Mouse (Mus musculus): ENCODE results near the gene Syap1.
"Not testable (repeated sequence)": the region's sequence is repeated elsewhere in the genome, so short reads cannot be mapped to it uniquely, and the experiment has no call there.

Syap1 gene

DNA sequence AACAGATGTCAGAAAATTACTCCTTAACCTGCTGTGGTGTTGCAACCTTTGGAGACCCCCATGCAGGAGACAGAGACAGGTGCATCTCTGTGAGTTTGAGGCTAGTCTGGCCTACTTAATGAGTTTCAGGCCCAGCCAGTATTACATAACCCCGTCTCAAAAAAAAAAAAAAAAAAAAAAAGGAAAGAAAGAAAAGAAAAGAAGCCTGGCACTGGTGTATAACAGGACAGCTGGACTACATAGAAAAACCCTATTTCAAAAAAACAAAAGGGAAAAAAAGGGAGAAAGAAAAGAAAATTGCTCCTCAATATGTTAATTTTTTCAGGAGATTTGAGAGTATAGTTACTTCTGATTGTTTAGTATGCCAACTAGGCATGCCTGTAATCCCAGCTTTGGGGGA, 57.2 kb downstream of the Syap1 start:
- no peak for DNase-seq (ENCODE audit: low read depth in 2 of 2, low spot score in 2 of 2)

DNA sequence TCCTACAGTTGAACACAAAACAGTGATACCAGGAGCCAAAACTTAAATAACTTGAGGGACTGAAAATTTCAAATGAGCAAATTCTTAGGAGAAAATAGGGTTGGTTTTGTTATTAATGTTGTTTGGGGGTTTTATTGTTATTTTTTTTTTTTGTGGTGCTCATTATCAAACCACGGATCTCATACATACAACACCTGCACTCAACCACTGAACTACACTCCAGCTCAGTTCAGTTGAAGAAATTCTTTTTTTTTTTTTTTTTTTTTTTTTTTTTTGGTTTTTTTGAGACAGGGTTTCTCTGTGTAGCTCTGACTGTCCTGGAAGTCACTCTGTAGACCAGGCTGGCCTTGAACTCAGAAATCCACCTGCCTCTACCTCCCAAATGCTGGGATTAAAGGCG, 57.9 kb downstream of the Syap1 start:
- DNase-seq (ENCODE audit: low read depth in 2 of 2, low spot score in 2 of 2), result not testable (repeated sequence)

DNA sequence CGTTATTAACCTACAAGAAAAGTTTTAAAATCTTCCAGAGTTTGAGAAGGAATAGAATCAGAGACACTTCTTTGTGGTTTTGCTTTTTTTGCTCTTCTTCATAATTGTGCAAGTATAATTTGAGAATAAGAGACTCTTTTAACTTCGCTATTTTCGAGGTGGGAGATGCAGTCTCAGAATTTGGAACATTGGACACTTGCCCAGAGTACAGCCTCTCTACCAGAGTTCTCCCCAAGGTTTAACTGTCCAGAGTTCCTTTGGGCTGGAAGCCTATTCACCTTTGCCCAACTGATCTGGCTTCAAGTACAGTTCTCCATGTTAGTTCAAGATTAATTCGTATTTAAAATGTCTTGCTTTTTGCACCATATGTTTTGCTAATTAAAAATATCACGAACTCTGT, 58.5 kb downstream of the Syap1 start:
- no peak for DNase-seq (ENCODE audit: low read depth in 2 of 2, low spot score in 2 of 2)

DNA sequence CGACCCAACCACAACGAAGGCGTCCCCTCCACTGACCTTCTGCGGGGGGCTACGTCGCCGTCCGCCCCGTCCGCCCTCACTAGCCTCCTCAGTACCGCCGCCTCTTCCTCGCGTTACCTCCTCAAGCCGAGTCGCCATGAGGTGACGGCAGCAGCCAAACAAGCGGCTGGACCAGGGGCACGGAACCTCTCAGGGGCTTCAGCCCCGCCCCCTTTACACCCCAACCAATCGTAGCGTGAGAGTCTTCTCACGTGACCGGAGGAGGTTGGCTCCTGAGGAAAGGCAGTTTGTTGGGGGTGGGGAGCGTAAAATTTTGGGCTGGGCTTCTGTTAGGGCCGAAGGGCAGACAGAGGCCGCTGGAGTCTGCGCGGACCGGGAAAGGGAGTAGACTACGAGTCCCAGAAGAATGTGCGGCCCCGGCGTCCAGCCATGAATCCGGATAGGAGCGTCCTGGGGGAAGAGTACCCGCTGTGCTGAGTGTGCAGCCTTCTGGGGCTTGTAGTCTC, 59.0 kb downstream of the Syap1 start, which contains the start of gene Txlng:
Gene Txlng (minus strand): TSS at position 252 of the 506 bp plus-strand sequence.
- peak; percentile 89 to 90 for DNase-seq (ENCODE audit: low read depth in 2 of 2, low spot score in 2 of 2)

DNA sequence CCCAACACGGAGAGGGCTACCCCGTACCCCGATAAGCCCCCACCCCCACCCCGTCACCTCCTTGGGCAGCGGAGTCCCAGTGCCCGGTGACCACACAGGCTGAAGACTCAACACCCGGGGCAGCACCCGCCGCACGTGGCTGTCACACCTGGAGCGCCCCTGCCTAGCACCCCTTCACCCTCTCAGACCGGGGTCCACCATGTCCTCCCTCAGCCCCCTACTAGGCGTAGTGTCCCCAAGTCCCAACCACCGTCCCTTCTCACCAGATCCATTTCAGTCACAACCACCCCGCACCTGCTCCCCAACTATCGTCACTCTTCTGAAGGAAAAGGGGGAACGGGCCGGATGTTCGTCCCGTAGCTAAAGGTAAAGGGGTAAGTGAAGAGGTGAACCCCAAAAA, 59.5 kb downstream of the Syap1 start:
- DNase-seq (ENCODE audit: low read depth in 2 of 2, low spot score in 2 of 2), result no peak

DNA sequence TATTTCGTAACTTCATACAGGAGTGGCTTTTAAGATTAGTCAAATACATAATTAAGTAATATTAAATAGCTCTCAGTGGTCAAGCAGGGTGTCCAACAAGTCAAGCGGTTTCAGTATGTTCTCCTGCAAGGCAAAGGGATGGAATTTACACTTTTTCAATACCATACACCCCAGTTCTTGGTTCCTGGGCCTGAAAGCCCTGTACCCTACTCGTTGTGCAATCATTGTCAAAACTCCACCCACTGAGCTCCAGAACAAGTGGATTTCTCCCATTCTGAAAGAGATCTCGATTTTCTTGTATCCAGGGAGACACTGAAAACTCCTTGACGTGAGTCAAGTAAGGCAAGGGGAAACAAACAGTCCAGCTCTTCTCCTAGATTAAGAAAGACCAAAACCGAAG, 60.2 kb downstream of the Syap1 start:
- DNase-seq (ENCODE audit: low read depth in 2 of 2, low spot score in 2 of 2), result no peak

All from CD8-positive naive resting alpha-beta T cell, adult 2 months (primary cell).